Mouse (Mus musculus): Measurements from ENCODE around the gene Crtc3. TPM values are rescaled to one million over a fixed set of nuclear protein-coding genes. Genes with fewer than 3 reads are reported as not detected.

Gene Crtc3
- polyA plus RNA-seq (2015; fragmentation: Nextera tagmentation; extraction: Ambion mirVana), result 17.7 and 19.8 TPM in 2 replicates

DNA sequence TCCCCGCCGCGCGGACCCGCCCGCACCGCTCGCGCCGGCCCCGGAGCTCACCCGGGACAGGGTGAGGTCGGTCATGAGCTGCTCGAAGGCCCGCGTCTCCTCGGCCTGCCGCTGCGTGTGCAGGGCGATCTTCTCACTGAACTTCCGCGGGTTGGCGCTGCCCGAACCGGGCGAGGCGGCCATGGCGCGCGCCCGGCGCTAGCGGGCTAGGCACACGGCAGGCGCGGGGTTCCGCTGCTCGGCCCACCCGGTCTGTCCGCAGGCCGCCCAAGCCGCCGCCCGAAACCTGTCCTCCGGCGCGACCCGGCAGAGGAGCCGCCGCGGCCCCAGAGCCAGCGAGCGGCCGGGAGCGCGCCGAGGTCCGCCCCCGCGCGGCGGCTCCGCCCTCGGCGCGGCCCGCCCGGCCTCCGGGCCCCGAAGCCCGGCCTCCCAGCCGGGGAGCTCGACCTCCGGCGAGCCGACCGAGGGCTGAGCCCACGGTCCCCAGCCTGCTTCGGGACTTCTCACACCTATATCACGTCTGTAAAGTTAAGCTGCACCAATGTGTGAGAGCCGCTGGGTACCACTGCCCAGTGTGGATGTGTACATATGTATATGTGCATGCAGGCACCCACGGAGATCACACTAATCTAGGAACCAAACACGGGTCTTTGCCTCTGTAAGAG, at the start of gene Crtc3:
Crtc3 (minus strand) TSS at position 322 of the 665 bp plus-strand sequence.

Other genes with a start within 250 kb of the Crtc3 start
- gene Blm, start 153.8 kb downstream of the Crtc3 start, polyA plus RNA-seq (2015; fragmentation: Nextera tagmentation; extraction: Ambion mirVana), result 4.2 and 4.9 TPM in 2 replicates
- 14.8 and 15.5 TPM in 2 replicates for gene Iqgap1, start 137.1 kb upstream of the Crtc3 start, polyA plus RNA-seq (2015; fragmentation: Nextera tagmentation; extraction: Ambion mirVana)
- gene Zscan2, start 172.0 kb upstream of the Crtc3 start, polyA plus RNA-seq (2015; fragmentation: Nextera tagmentation; extraction: Ambion mirVana), result 2.1 and 2.7 TPM in 2 replicates
- 26.4 and 30.6 TPM in 2 replicates for gene Wdr73, start 212.4 kb upstream of the Crtc3 start, polyA plus RNA-seq (2015; fragmentation: Nextera tagmentation; extraction: Ambion mirVana)
- 12.7 and 13.0 TPM in 2 replicates for gene Nmb, start 216.2 kb upstream of the Crtc3 start, polyA plus RNA-seq (2015; fragmentation: Nextera tagmentation; extraction: Ambion mirVana)

Data from neural tube, postnatal 0 days (tissue).